Mouse (Mus musculus): ENCODE data around the gene Psma7. TPM values are rescaled to one million over a fixed set of nuclear protein-coding genes. Genes with fewer than 3 reads are reported as not detected.

Gene Psma7
- polyA plus RNA-seq, 1 experiment from 2014 or later, result 786 TPM

DNA sequence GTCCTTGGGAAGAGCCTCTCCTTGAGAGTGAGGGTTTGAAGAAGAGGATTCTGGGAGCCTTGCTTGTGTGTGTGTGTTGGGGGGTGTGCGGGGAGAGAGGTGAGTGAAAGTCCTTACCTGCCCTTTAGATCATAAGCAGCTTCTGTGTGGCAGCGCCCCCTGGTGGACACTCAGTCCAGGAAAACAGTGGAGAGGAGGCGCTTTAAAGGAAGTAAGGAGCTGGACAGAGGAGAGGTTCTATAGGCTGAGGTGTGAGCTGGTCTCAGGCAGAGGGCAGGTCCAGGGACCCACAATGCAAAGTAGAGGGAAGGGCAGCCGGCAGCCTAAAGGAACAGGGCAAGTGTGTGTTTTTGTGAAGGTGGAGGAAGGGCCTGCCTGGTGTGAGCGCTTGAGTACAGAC is 8.8 kb upstream of the Psma7 start:
- Histone ChIP-seq H3K4me1 (ENCODE audit: control insufficient read depth, insufficient read depth, low read length) (no peaks in the 10 kb centered on the region), H3K9me3 (ENCODE audit: control insufficient read depth, low read length) (no peaks in the 10 kb centered on the region), H3K4me3 (ENCODE audit: low read depth, low read length) (no peak overlapping the region), H3K36me3 (ENCODE audit: control insufficient read depth, insufficient read depth, low read length) (peaks cover 12% of the 10 kb centered on the region; the same call in 1 of the 2 replicates), H3K9ac (ENCODE audit: low read length) (no peak overlapping the region), H3K27ac (ENCODE audit: low read depth, low read length) (no peak overlapping the region), H3K4me2 (ENCODE audit: low read depth) (no peak overlapping the region), H3K27me3 (ENCODE audit: control insufficient read depth, insufficient read depth, low read length) (no peaks in the 10 kb centered on the region)
- peak; percentile 57; the same call in 1 of the 2 replicates for ATAC-seq (ENCODE audit: insufficient read depth, low FRiP score, low TSS enrichment)
- peak; percentile 82 for DNase-seq (ENCODE audit: low spot score)
- 25% methylated on average over 5 of the region's 5 CpGs for WGBS

DNA sequence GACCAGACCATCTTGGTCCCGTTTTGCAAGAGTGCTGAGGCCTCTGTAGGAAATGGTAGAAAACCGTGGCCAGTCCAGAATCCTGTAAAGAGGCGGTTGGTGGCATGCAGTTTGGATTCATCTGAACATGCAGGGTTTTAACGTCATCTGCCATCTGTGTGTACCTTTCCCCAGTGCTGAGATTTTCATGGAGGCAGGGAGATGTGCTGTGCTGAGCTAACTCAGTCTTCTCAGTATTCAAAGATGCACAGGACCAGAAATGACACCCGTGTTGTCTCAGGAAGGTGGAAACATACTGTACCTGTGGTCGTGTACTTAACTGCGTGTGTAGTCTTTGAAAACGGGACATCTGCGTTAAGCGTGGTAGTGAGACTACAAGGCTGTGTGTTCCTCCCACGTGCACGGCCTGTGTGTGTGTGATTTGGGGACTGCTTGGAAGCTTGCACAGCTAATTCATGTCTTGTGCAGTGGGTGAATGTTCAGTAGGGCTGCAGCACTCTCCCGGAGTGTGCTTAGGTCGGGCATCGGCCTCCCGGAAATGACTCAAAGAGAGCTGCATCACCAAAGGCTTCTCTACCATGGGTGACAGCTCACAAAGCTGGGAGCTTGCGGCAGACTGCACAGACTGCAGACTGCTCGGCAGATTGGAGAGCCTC is 5.9 kb upstream of the Psma7 start:
- Histone ChIP-seq H3K27me3 (ENCODE audit: control insufficient read depth, insufficient read depth, low read length) (no peaks in the 10 kb centered on the region), H3K36me3 (ENCODE audit: control insufficient read depth, insufficient read depth, low read length) (peaks cover 4% of the 10 kb centered on the region; the same call in 1 of the 2 replicates), H3K9me3 (ENCODE audit: control insufficient read depth, low read length) (no peaks in the 10 kb centered on the region), H3K4me2 (ENCODE audit: low read depth) (no peak overlapping the region), H3K4me1 (ENCODE audit: control insufficient read depth, insufficient read depth, low read length) (peaks cover 13% of the 10 kb centered on the region), H3K4me3 (ENCODE audit: low read depth, low read length) (no peak overlapping the region), H3K9ac (ENCODE audit: low read length) (no peak overlapping the region), H3K27ac (ENCODE audit: low read depth, low read length) (no peak overlapping the region)
- WGBS, result 94% methylated on average over 18 of the region's 18 CpGs
- ATAC-seq (ENCODE audit: insufficient read depth, low FRiP score, low TSS enrichment) (no peak), DNase-seq (ENCODE audit: low spot score) (no peak)

GRCm38 (mm10) chr2:180047580-180047979 is 5.3 kb upstream of the Psma7 start:
- no peak overlapping the region for H3K4me2 ChIP-seq (ENCODE audit: low read depth)
- no peak overlapping the region for H3K9ac ChIP-seq (ENCODE audit: low read length)
- H3K27me3 ChIP-seq (ENCODE audit: control insufficient read depth, insufficient read depth, low read length), result no peaks in the 10 kb centered on the region
- 85% methylated on average over 3 of the region's 3 CpGs for WGBS
- no peak overlapping the region for H3K4me3 ChIP-seq (ENCODE audit: low read depth, low read length)
- H3K27ac ChIP-seq (ENCODE audit: low read depth, low read length), result no peak overlapping the region
- no peak for DNase-seq (ENCODE audit: low spot score)
- H3K4me1 ChIP-seq (ENCODE audit: control insufficient read depth, insufficient read depth, low read length), result peaks cover 13% of the 10 kb centered on the region
- no peaks in the 10 kb centered on the region for H3K9me3 ChIP-seq (ENCODE audit: control insufficient read depth, low read length)
- no peak for ATAC-seq (ENCODE audit: insufficient read depth, low FRiP score, low TSS enrichment)
- H3K36me3 ChIP-seq (ENCODE audit: control insufficient read depth, insufficient read depth, low read length), result peaks cover 4% of the 10 kb centered on the region; the same call in 1 of the 2 replicates

- Histone ChIP-seq H3K36me3 (ENCODE audit: control insufficient read depth, insufficient read depth, low read length) (no peaks in the 10 kb centered on the region), H3K9ac (ENCODE audit: low read length) (no peak overlapping the region), H3K9me3 (ENCODE audit: control insufficient read depth, low read length) (no peaks in the 10 kb centered on the region), H3K4me3 (ENCODE audit: low read depth, low read length) (0 out of 2 replicates have a peak overlapping the region, but pooled peaks have one; percentile 4), H3K4me1 (ENCODE audit: control insufficient read depth, insufficient read depth, low read length) (peaks cover 24% of the 10 kb centered on the region), H3K27me3 (ENCODE audit: control insufficient read depth, insufficient read depth, low read length) (no peaks in the 10 kb centered on the region), H3K27ac (ENCODE audit: low read depth, low read length) (no peak overlapping the region), H3K4me2 (ENCODE audit: low read depth) (no peak overlapping the region)
- ATAC-seq (ENCODE audit: insufficient read depth, low FRiP score, low TSS enrichment), result no peak
- peak; percentile 44 for DNase-seq (ENCODE audit: low spot score)
- WGBS, result 56% methylated on average over 4 of the region's 4 CpGs
Measured at GRCm38 (mm10) chr2:180045283-180045682, 3.0 kb upstream of the Psma7 start.

- peak; percentile 80 for DNase-seq (ENCODE audit: low spot score)
- Histone ChIP-seq H3K4me1 (ENCODE audit: control insufficient read depth, insufficient read depth, low read length) (peaks cover 24% of the 10 kb centered on the region), H3K27me3 (ENCODE audit: control insufficient read depth, insufficient read depth, low read length) (no peaks in the 10 kb centered on the region), H3K9ac (ENCODE audit: low read length) (peak overlapping the region; percentile 69), H3K36me3 (ENCODE audit: control insufficient read depth, insufficient read depth, low read length) (peaks cover 5% of the 10 kb centered on the region; the same call in 1 of the 2 replicates), H3K27ac (ENCODE audit: low read depth, low read length) (peak overlapping the region; percentile 77), H3K9me3 (ENCODE audit: control insufficient read depth, low read length) (no peaks in the 10 kb centered on the region), H3K4me3 (ENCODE audit: low read depth, low read length) (peak overlapping the region; percentile 98), H3K4me2 (ENCODE audit: low read depth) (peak overlapping the region; percentile 82)
- under 1% methylated on average over 61 of the region's 66 CpGs for WGBS
- ATAC-seq (ENCODE audit: insufficient read depth, low FRiP score, low TSS enrichment), result peak; percentile 52
Measured at GRCm38 (mm10) chr2:180042858-180043515, 754 bp upstream of the Psma7 start.

- H3K4me3 ChIP-seq (ENCODE audit: low read depth, low read length), result peak overlapping the region; percentile 98
- H3K4me2 ChIP-seq (ENCODE audit: low read depth), result peak overlapping the region; percentile 45
- WGBS, result under 1% methylated on average over 66 of the region's 66 CpGs
- H3K27me3 ChIP-seq (ENCODE audit: control insufficient read depth, insufficient read depth, low read length), result no peaks in the 10 kb centered on the region
- no peaks in the 10 kb centered on the region for H3K9me3 ChIP-seq (ENCODE audit: control insufficient read depth, low read length)
- H3K27ac ChIP-seq (ENCODE audit: low read depth, low read length), result peak overlapping the region; percentile 77
- H3K4me1 ChIP-seq (ENCODE audit: control insufficient read depth, insufficient read depth, low read length), result peaks cover 24% of the 10 kb centered on the region
- DNase-seq (ENCODE audit: low spot score), result peak; percentile 66
- peak overlapping the region; percentile 69 for H3K9ac ChIP-seq (ENCODE audit: low read length)
- peak; percentile 61; the same call in 1 of the 2 replicates for ATAC-seq (ENCODE audit: insufficient read depth, low FRiP score, low TSS enrichment)
- H3K36me3 ChIP-seq (ENCODE audit: control insufficient read depth, insufficient read depth, low read length), result peaks cover 14% of the 10 kb centered on the region
Measured at GRCm38 (mm10) chr2:180041577-180042255, 517 bp downstream of the Psma7 start.

GRCm38 (mm10) chr2:180040406-180040805 is 1.8 kb downstream of the Psma7 start:
- H3K27me3 ChIP-seq (ENCODE audit: control insufficient read depth, insufficient read depth, low read length), result no peaks in the 10 kb centered on the region
- no peak for DNase-seq (ENCODE audit: low spot score)
- ATAC-seq (ENCODE audit: insufficient read depth, low FRiP score, low TSS enrichment), result no peak
- peak overlapping the region; percentile 98; the same call in 1 of the 2 replicates for H3K4me3 ChIP-seq (ENCODE audit: low read depth, low read length)
- H3K4me1 ChIP-seq (ENCODE audit: control insufficient read depth, insufficient read depth, low read length), result peaks cover 24% of the 10 kb centered on the region
- no peaks in the 10 kb centered on the region for H3K9me3 ChIP-seq (ENCODE audit: control insufficient read depth, low read length)
- H3K36me3 ChIP-seq (ENCODE audit: control insufficient read depth, insufficient read depth, low read length), result peaks cover 26% of the 10 kb centered on the region
- peak overlapping the region; percentile 45 for H3K4me2 ChIP-seq (ENCODE audit: low read depth)
- WGBS, result 54% methylated on average over 6 of the region's 6 CpGs
- no peak overlapping the region; the same call in 1 of the 2 replicates for H3K9ac ChIP-seq (ENCODE audit: low read length)
- H3K27ac ChIP-seq (ENCODE audit: low read depth, low read length), result no peak overlapping the region

- 71% methylated on average over 5 of the region's 5 CpGs for WGBS
- Histone ChIP-seq H3K27me3 (ENCODE audit: control insufficient read depth, insufficient read depth, low read length) (no peaks in the 10 kb centered on the region), H3K36me3 (ENCODE audit: control insufficient read depth, insufficient read depth, low read length) (peaks cover 60% of the 10 kb centered on the region), H3K9me3 (ENCODE audit: control insufficient read depth, low read length) (no peaks in the 10 kb centered on the region), H3K9ac (ENCODE audit: low read length) (no peak overlapping the region), H3K4me2 (ENCODE audit: low read depth) (no peak overlapping the region), H3K4me1 (ENCODE audit: control insufficient read depth, insufficient read depth, low read length) (no peaks in the 10 kb centered on the region), H3K4me3 (ENCODE audit: low read depth, low read length) (no peak overlapping the region), H3K27ac (ENCODE audit: low read depth, low read length) (no peak overlapping the region)
- DNase-seq (ENCODE audit: low spot score), result no peak
- peak; percentile 15; the same call in 1 of the 2 replicates for ATAC-seq (ENCODE audit: insufficient read depth, low FRiP score, low TSS enrichment)
Measured at GRCm38 (mm10) chr2:180034753-180035152, 7.5 kb downstream of the Psma7 start.
